Mouse (Mus musculus) liver, embryonic 14.5 days (tissue): ENCODE results near the gene Olfr1128. TPM values are rescaled to one million over a fixed set of nuclear protein-coding genes. Genes with fewer than 3 reads are reported as not detected.
"Not testable (repeated sequence)": the region's sequence is repeated elsewhere in the genome, so short reads cannot be mapped to it uniquely, and the experiment has no call there.

Experiments
- ATAC-seq: fragments of 200-750 bp; cut with Nextera tagmentation; 2 replicates; pipeline ENCODE4 v1.8.0; 2017; ENCODE audit warnings: moderate number of reproducible peaks, mild to moderate bottlenecking, moderate library complexity; ENCODE audit not compliant: insufficient read depth
- DNase-seq, 3 experiments: peaks; one replicate each; pipeline ENCODE4 v3.0.0-alpha.2; 2012 to 2013; ENCODE audit warnings: low read depth in 3 of 3, low spot score in 3 of 3
- H3K27ac ChIP-seq: fragments of 300-500 bp; sonication (generic); 2 replicates; pipeline ENCODE4 v1.5.1; 2014; ENCODE audit warnings: moderate library complexity, mild to moderate bottlenecking, control low read depth, inconsistent platforms
- H3K27me3 ChIP-seq: fragments of 300-500 bp; sonication (generic); 2 replicates; pipeline ENCODE4 v1.6.1; 2014; ENCODE audit warnings: mild to moderate bottlenecking, low read length, moderate library complexity; ENCODE audit not compliant: control insufficient read depth, insufficient read depth
- H3K36me3 ChIP-seq: fragments of 300-500 bp; sonication (generic); replicated peaks from 2 replicates; pipeline ENCODE4 v1.6.1; 2014; ENCODE audit warnings: low read depth; ENCODE audit not compliant: control insufficient read depth, insufficient read depth
- H3K4me1 ChIP-seq, 2 experiments: fragments of 200-500 bp in 1 of 2; fragments of 300-500 bp in 1 of 2; sonication (generic) in 1 of 2; replicated peaks; 2 replicates each; pipeline ENCODE4 v1.6.1; 2012 to 2014; ENCODE audit warnings: antibody characterized with exemption in 1 of 2, inconsistent platforms in 1 of 2, low read length in 1 of 2; ENCODE audit not compliant: control insufficient read depth in 2 of 2, insufficient read depth in 2 of 2
- H3K4me2 ChIP-seq: fragments of 300-500 bp; sonication (generic); 2 replicates; pipeline ENCODE4 v1.6.1; 2014; ENCODE audit warnings: low read depth, mild to moderate bottlenecking, control low read depth, moderate library complexity
- H3K4me3 ChIP-seq, 2 experiments: fragments of 200-500 bp in 1 of 2; fragments of 300-500 bp in 1 of 2; sonication (generic) in 1 of 2; 2 replicates each; pipeline ENCODE4 v1.5.1; 2012 to 2014; ENCODE audit warnings: low read depth in 2 of 2, low read length in 2 of 2, mild to moderate bottlenecking in 2 of 2, control low read depth in 1 of 2, inconsistent platforms in 1 of 2, moderate library complexity in 1 of 2; ENCODE audit not compliant: insufficient read depth in 1 of 2
- H3K9ac ChIP-seq: fragments of 300-500 bp; sonication (generic); replicated peaks from 2 replicates; pipeline ENCODE4 v1.6.1; 2014; ENCODE audit warnings: mild to moderate bottlenecking, control low read depth, moderate library complexity
- H3K9me3 ChIP-seq: fragments of 300-500 bp; sonication (generic); 2 replicates; pipeline ENCODE4 v1.6.1; 2016; ENCODE audit warnings: low read length, mixed read lengths; ENCODE audit not compliant: control insufficient read depth
- CTCF ChIP-seq: IDR thresholded peaks from 2 replicates; pipeline ENCODE4 v1.5.1; 2016; ENCODE audit warnings: antibody characterized with exemption, low read depth, control low read depth
- EP300 ChIP-seq: IDR thresholded peaks from 2 replicates; pipeline ENCODE4 v1.6.1; 2016; ENCODE audit warnings: antibody characterized with exemption, low read depth
- WGBS: fragments of 180-500 bp; shearing (Covaris S2); extraction: QIAGEN DNeasy Blood & Tissue Kit; methylation state at CpG from one replicate; pipeline ENCODE4 v1.1.7; 2014; ENCODE audit not compliant: insufficient replicate concordance; 5-methylcytosine and 5-hydroxymethylcytosine counted together
- polyA plus RNA-seq, 2 experiments: library from polyadenylated mRNA; depleted of rRNA in 1 of 2; stranded (reverse) in 1 of 2; unstranded in 1 of 2; fragments of >200 nt; fragmentation: Nextera tagmentation in 1 of 2; extraction: Ambion mirVana in 1 of 2; gene quantifications; 2 replicates each; pipeline versions ENCODE4 v1.2.1 to v1.2.3; 2012 to 2014

Olfr1128 gene
- polyA plus RNA-seq, 2 experiments: not detected

DNA sequence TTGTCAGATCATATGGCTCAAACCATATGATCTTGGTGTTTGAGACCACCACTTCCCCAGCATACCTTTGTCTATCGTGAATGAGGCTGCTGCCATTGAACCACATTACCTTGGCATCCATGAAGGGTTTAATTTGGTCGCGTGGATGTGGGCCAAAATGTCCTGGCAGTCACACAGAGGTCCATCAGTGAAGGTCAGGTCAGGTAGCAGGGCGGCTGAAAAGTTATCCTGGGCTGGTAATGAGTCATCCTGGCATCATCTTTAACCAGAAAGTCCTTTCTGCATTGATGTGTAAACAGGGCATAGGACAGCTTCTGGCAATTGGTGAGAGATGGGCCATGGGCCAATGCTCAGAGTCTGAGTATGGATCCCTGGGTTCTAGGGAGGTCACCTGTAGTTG lies 24.7 kb downstream of the Olfr1128 start:
- no peak for TF ChIP-seq EP300
- TF ChIP-seq CTCF: no peak
- H3K4me3 ChIP-seq: no peak overlapping the region
- H3K4me2 ChIP-seq: no peak overlapping the region
- 62% methylated on average over 4 of the region's 4 CpGs for WGBS
- H3K36me3 ChIP-seq: no peaks in the 10 kb centered on the region
- H3K9ac ChIP-seq: no peak overlapping the region
- DNase-seq: no peak
- H3K27ac ChIP-seq: no peak overlapping the region
- H3K4me1 ChIP-seq: no peaks in the 10 kb centered on the region
- no peaks in the 10 kb centered on the region for H3K9me3 ChIP-seq
- no peaks in the 10 kb centered on the region for H3K27me3 ChIP-seq
- no peak for ATAC-seq

DNA sequence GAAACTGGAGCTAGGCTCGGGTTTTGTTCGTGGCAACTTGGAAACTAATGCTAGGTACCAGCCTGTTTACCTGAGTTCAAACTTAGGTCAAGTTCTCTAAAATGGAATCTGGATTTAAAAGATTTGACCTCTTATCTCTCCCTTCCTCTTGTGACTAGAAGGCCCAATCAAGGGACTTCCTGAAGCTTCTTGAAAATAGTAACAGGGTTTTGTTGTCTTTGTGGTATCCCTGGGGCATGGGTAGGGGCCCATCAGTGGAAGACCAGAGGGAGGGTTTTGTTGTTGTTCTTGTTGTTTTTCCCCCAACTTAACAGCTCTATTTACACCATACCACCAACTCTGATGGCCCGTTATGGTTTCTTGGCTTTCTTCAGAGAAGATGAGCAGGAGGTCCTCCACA lies 28.8 kb downstream of the Olfr1128 start:
- H3K36me3 ChIP-seq: no peaks in the 10 kb centered on the region

DNA sequence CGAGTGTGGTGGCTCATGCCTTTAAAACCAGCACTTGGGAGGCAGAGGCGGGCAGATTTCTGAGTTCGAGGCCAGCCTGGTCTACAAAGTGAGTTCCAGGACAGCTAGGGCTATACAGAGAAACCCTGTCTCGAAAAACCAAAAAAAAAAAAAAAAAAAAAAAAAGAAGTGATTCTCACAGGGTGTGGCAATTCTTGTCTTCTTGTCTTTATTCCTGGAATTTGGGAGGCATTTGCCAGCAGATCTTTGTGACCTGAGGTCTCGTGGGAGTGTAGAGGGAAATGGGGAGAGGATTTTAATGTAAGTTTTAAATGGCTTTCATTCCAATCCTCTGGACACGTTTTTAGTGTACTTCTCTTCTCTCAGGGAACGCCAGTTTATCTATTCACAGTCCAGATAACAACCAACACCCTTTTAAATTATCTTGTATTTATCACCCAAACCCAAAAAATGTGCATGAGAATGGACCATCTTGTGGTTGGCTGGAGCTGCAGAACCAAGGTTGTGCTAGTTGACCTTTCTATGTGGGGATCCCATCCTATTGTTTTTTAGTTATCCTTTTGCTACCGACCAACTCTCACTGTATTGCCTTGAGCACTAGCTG lies 29.8 kb downstream of the Olfr1128 start:
- no peak for ATAC-seq
- WGBS: 54% methylated on average over 7 of the region's 8 CpGs
- TF ChIP-seq EP300: no peak
- TF ChIP-seq CTCF: no peak

More for the DNA sequence above, 28.8 kb downstream of the Olfr1128 start:
- Histone ChIP-seq H3K27ac (no peak overlapping the region), H3K9ac (no peak overlapping the region), H3K27me3 (no peaks in the 10 kb centered on the region), H3K4me1 (no peaks in the 10 kb centered on the region), H3K4me3 (no peak overlapping the region), H3K4me2 (no peak overlapping the region), H3K9me3 (no peaks in the 10 kb centered on the region)
- no peak for TF ChIP-seq CTCF
- no peak for TF ChIP-seq EP300
- DNase-seq: no peak
- WGBS: 62% methylated on average over 3 of the region's 3 CpGs
- ATAC-seq: no peak

GRCm38 (mm10) chr2:87515046-87515445 lies 30.3 kb downstream of the Olfr1128 start:
- H3K4me1 ChIP-seq: no peaks in the 10 kb centered on the region
- ATAC-seq: no peak
- no peaks in the 10 kb centered on the region for H3K36me3 ChIP-seq
- no peak overlapping the region for H3K4me2 ChIP-seq
- H3K4me3 ChIP-seq: no peak overlapping the region
- no peaks in the 10 kb centered on the region for H3K9me3 ChIP-seq
- H3K9ac ChIP-seq: no peak overlapping the region
- no peak for TF ChIP-seq EP300
- TF ChIP-seq CTCF: no peak
- WGBS: 51% methylated on average over 2 of the region's 2 CpGs
- DNase-seq: no peak
- H3K27ac ChIP-seq: no peak overlapping the region
- no peaks in the 10 kb centered on the region for H3K27me3 ChIP-seq

More for the DNA sequence above, 29.8 kb downstream of the Olfr1128 start:
- H3K27ac ChIP-seq: no peak overlapping the region
- no peak for DNase-seq
- H3K4me2 ChIP-seq: no peak overlapping the region
- H3K9ac ChIP-seq: no peak overlapping the region
- H3K4me3 ChIP-seq: no peak overlapping the region
- H3K9me3 ChIP-seq: no peaks in the 10 kb centered on the region
- H3K27me3 ChIP-seq: no peaks in the 10 kb centered on the region
- H3K4me1 ChIP-seq: no peaks in the 10 kb centered on the region
- H3K36me3 ChIP-seq: no peaks in the 10 kb centered on the region

GRCm38 (mm10) chr2:87506265-87506664 lies 39.1 kb downstream of the Olfr1128 start, which contains the start of gene Pramel6:
Gene Pramel6, plus strand, starts transcription at chr2:87506565.
- Histone ChIP-seq H3K9ac (no peak within 1 kb of the TSS), H3K36me3 (no peaks in the 10 kb centered on the region), H3K27ac (no peak within 1 kb of the TSS), H3K27me3 (no peaks in the 10 kb centered on the region), H3K9me3 (no peaks in the 10 kb centered on the region), H3K4me1 (no peaks in the 10 kb centered on the region), H3K4me3 (no peak within 1 kb of the TSS), H3K4me2 (no peak within 1 kb of the TSS)
- TF ChIP-seq EP300 (no peak), CTCF (no peak)
- ATAC-seq (no peak), DNase-seq (no peak)
- 61% methylated on average over 6 of the region's 6 CpGs for WGBS

DNA sequence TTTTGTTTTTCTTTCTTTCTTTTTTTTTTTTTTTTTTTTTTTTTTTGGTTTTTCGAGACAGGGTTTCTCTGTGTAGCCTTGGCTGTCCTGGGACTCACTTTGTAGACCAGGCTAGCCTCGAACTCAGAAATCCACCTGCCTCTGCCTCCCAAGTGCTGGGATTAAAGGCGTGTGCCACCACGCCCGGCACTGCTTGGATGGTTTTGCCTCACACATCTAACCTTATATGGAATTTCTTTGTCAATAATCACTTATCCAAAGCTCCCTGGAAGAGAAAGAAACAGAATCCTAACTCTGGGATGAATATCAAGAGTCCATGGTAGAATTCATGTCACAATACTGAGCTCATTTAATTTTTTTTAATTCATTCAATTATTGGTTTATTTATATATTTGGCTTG lies 48.3 kb downstream of the Olfr1128 start, which contains the start of gene Pramel7:
Pramel7 (minus strand) TSS at position 101 of the 400 bp plus-strand sequence.
- not testable (repeated sequence) for H3K4me3 ChIP-seq, H3K36me3 ChIP-seq, H3K27me3 ChIP-seq, DNase-seq, H3K4me1 ChIP-seq, H3K4me2 ChIP-seq, H3K27ac ChIP-seq, H3K9me3 ChIP-seq, ATAC-seq, H3K9ac ChIP-seq
- WGBS: 53% methylated on average over 4 of the region's 5 CpGs
